Mouse (Mus musculus): Measurements from ENCODE around the gene Xpo5. TPM values are rescaled to one million over a fixed set of nuclear protein-coding genes. Genes with fewer than 3 reads are reported as not detected.

Gene Xpo5
- polyA plus RNA-seq, 1 experiment, result 40.4 TPM

GRCm38 (mm10) chr17:46221601-46222000 is 19.0 kb downstream of the Xpo5 start:
- TF ChIP-seq CTCF (IDR thresholded peaks at IDR 0.05; ENCODE audit: borderline replicate concordance, control insufficient read depth, extremely low read depth, insufficient read depth, low read length, poor library complexity), result no peak
- TF ChIP-seq POLR2A (IDR thresholded peaks at IDR 0.05; ENCODE audit: control insufficient read depth, extremely low read depth, insufficient read depth, low read length, poor library complexity), result no peak

GRCm38 (mm10) chr17:46227576-46227975 is 25.0 kb downstream of the Xpo5 start:
- DNase-seq, result no peak
- no peak overlapping the region for H3K27ac ChIP-seq (ENCODE audit: control insufficient read depth, insufficient read depth, low read length)
- H3K4me1 ChIP-seq (replicated peaks; ENCODE audit: control insufficient read depth, insufficient read depth, low read length), result no peaks in the 10 kb centered on the region
- H3K36me3 ChIP-seq (ENCODE audit: control insufficient read depth, insufficient read depth, low read length), result peaks cover 82% of the 10 kb centered on the region
- WGBS, result 97% methylated on average over 7 of the region's 7 CpGs
- H3K27me3 ChIP-seq (ENCODE audit: control insufficient read depth, insufficient read depth, low read length), result no peaks in the 10 kb centered on the region
- no peak overlapping the region for H3K4me3 ChIP-seq (ENCODE audit: control insufficient read depth, insufficient read depth, low read length)
- TF ChIP-seq CTCF (IDR thresholded peaks at IDR 0.05; ENCODE audit: borderline replicate concordance, control insufficient read depth, extremely low read depth, insufficient read depth, low read length, poor library complexity), result no peak
- TF ChIP-seq POLR2A (IDR thresholded peaks at IDR 0.05; ENCODE audit: control insufficient read depth, extremely low read depth, insufficient read depth, low read length, poor library complexity), result no peak

More at GRCm38 (mm10) chr17:46221601-46222000, 19.0 kb downstream of the Xpo5 start:
- no peaks in the 10 kb centered on the region for H3K4me1 ChIP-seq (replicated peaks; ENCODE audit: control insufficient read depth, insufficient read depth, low read length)
- no peak overlapping the region for H3K27ac ChIP-seq (ENCODE audit: control insufficient read depth, insufficient read depth, low read length)
- no peaks in the 10 kb centered on the region for H3K27me3 ChIP-seq (ENCODE audit: control insufficient read depth, insufficient read depth, low read length)
- no peak for DNase-seq
- peaks cover 87% of the 10 kb centered on the region for H3K36me3 ChIP-seq (ENCODE audit: control insufficient read depth, insufficient read depth, low read length)
- no peak overlapping the region for H3K4me3 ChIP-seq (ENCODE audit: control insufficient read depth, insufficient read depth, low read length)
- 89% methylated on average over 3 of the region's 3 CpGs for WGBS

GRCm38 (mm10) chr17:46236067-46236466 is 33.5 kb downstream of the Xpo5 start:
- peaks cover 49% of the 10 kb centered on the region for H3K36me3 ChIP-seq (ENCODE audit: control insufficient read depth, insufficient read depth, low read length)
- TF ChIP-seq POLR2A (IDR thresholded peaks at IDR 0.05; ENCODE audit: control insufficient read depth, extremely low read depth, insufficient read depth, low read length, poor library complexity) (no peak), CTCF (IDR thresholded peaks at IDR 0.05; ENCODE audit: borderline replicate concordance, control insufficient read depth, extremely low read depth, insufficient read depth, low read length, poor library complexity) (no peak)
- WGBS, result 100% methylated on average over 1 of the region's 1 CpGs
- H3K4me3 ChIP-seq (ENCODE audit: control insufficient read depth, insufficient read depth, low read length), result no peak overlapping the region
- H3K4me1 ChIP-seq (replicated peaks; ENCODE audit: control insufficient read depth, insufficient read depth, low read length), result no peaks in the 10 kb centered on the region
- no peaks in the 10 kb centered on the region for H3K27me3 ChIP-seq (ENCODE audit: control insufficient read depth, insufficient read depth, low read length)
- no peak overlapping the region for H3K27ac ChIP-seq (ENCODE audit: control insufficient read depth, insufficient read depth, low read length)
- no peak for DNase-seq

GRCm38 (mm10) chr17:46237079-46237478 is 34.5 kb downstream of the Xpo5 start:
- Histone ChIP-seq H3K27ac (ENCODE audit: control insufficient read depth, insufficient read depth, low read length) (no peak overlapping the region), H3K4me3 (ENCODE audit: control insufficient read depth, insufficient read depth, low read length) (no peak overlapping the region), H3K36me3 (ENCODE audit: control insufficient read depth, insufficient read depth, low read length) (peaks cover 52% of the 10 kb centered on the region), H3K4me1 (replicated peaks; ENCODE audit: control insufficient read depth, insufficient read depth, low read length) (no peaks in the 10 kb centered on the region), H3K27me3 (ENCODE audit: control insufficient read depth, insufficient read depth, low read length) (no peaks in the 10 kb centered on the region)
- DNase-seq, result no peak
- TF ChIP-seq POLR2A (IDR thresholded peaks at IDR 0.05; ENCODE audit: control insufficient read depth, extremely low read depth, insufficient read depth, low read length, poor library complexity) (no peak), CTCF (IDR thresholded peaks at IDR 0.05; ENCODE audit: borderline replicate concordance, control insufficient read depth, extremely low read depth, insufficient read depth, low read length, poor library complexity) (no peak)
- WGBS, result 95% methylated on average over 6 of the region's 6 CpGs

GRCm38 (mm10) chr17:46237480-46237879 is 34.9 kb downstream of the Xpo5 start:
- no peak for DNase-seq
- TF ChIP-seq CTCF (IDR thresholded peaks at IDR 0.05; ENCODE audit: borderline replicate concordance, control insufficient read depth, extremely low read depth, insufficient read depth, low read length, poor library complexity), result no peak
- TF ChIP-seq POLR2A (IDR thresholded peaks at IDR 0.05; ENCODE audit: control insufficient read depth, extremely low read depth, insufficient read depth, low read length, poor library complexity), result no peak
- H3K4me1 ChIP-seq (replicated peaks; ENCODE audit: control insufficient read depth, insufficient read depth, low read length), result no peaks in the 10 kb centered on the region
- no peak overlapping the region for H3K4me3 ChIP-seq (ENCODE audit: control insufficient read depth, insufficient read depth, low read length)
- peaks cover 56% of the 10 kb centered on the region for H3K36me3 ChIP-seq (ENCODE audit: control insufficient read depth, insufficient read depth, low read length)
- no peaks in the 10 kb centered on the region for H3K27me3 ChIP-seq (ENCODE audit: control insufficient read depth, insufficient read depth, low read length)
- 94% methylated on average over 5 of the region's 5 CpGs for WGBS
- no peak overlapping the region for H3K27ac ChIP-seq (ENCODE audit: control insufficient read depth, insufficient read depth, low read length)

GRCm38 (mm10) chr17:46239516-46240114 is 37.0 kb downstream of the Xpo5 start:
- no peak for DNase-seq
- Histone ChIP-seq H3K4me1 (replicated peaks; ENCODE audit: control insufficient read depth, insufficient read depth, low read length) (no peaks in the 10 kb centered on the region), H3K27me3 (ENCODE audit: control insufficient read depth, insufficient read depth, low read length) (no peaks in the 10 kb centered on the region), H3K4me3 (ENCODE audit: control insufficient read depth, insufficient read depth, low read length) (no peak overlapping the region), H3K36me3 (ENCODE audit: control insufficient read depth, insufficient read depth, low read length) (peaks cover 62% of the 10 kb centered on the region), H3K27ac (ENCODE audit: control insufficient read depth, insufficient read depth, low read length) (no peak overlapping the region)
- 97% methylated on average over 15 of the region's 15 CpGs for WGBS
- TF ChIP-seq CTCF (IDR thresholded peaks at IDR 0.05; ENCODE audit: borderline replicate concordance, control insufficient read depth, extremely low read depth, insufficient read depth, low read length, poor library complexity) (no peak), POLR2A (IDR thresholded peaks at IDR 0.05; ENCODE audit: control insufficient read depth, extremely low read depth, insufficient read depth, low read length, poor library complexity) (no peak)

- Histone ChIP-seq H3K36me3 (ENCODE audit: control insufficient read depth, insufficient read depth, low read length) (peaks cover 66% of the 10 kb centered on the region), H3K4me1 (replicated peaks; ENCODE audit: control insufficient read depth, insufficient read depth, low read length) (no peaks in the 10 kb centered on the region), H3K27me3 (ENCODE audit: control insufficient read depth, insufficient read depth, low read length) (no peaks in the 10 kb centered on the region), H3K4me3 (ENCODE audit: control insufficient read depth, insufficient read depth, low read length) (no peak overlapping the region), H3K27ac (ENCODE audit: control insufficient read depth, insufficient read depth, low read length) (no peak overlapping the region)
- no peak for DNase-seq
- WGBS, result 92% methylated on average over 11 of the region's 11 CpGs
- no peak for TF ChIP-seq CTCF (IDR thresholded peaks at IDR 0.05; ENCODE audit: borderline replicate concordance, control insufficient read depth, extremely low read depth, insufficient read depth, low read length, poor library complexity)
- TF ChIP-seq POLR2A (IDR thresholded peaks at IDR 0.05; ENCODE audit: control insufficient read depth, extremely low read depth, insufficient read depth, low read length, poor library complexity), result no peak
Measured at GRCm38 (mm10) chr17:46241471-46241870, 38.9 kb downstream of the Xpo5 start.

All from thymus, adult 2 months (tissue).